Mouse (Mus musculus): ENCODE data around the gene Cryzl2.

DNA sequence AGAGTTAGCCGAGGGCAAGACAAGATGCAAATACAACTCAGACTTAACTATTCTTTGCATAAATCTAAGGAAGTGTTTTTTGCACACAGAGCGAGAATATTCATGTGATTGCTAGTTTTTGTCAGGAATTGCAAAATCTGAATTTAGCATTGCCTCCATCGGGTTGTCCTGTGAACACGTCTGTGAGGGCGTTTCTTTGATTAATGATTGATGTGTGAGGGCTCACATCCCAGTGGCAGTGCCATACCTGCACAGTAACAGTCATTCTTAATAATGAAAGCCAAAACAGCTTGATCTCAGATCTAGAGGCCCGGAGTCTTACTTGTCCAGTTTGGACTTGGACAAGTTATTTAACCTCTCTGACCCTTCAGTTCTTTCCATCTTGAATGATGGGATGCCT lies 44.7 kb downstream of the Cryzl2 start:
- TF ChIP-seq CTCF (IDR thresholded peaks at IDR 0.05; ENCODE audit: low read depth) (no peak), EP300 (IDR thresholded peaks at IDR 0.05; ENCODE audit: low read depth) (no peak)
